Mouse (Mus musculus) urinary bladder, postnatal 25 days (tissue): ENCODE results near the gene Rbl2.

Source experiments
- DNase-seq: peaks from one replicate; pipeline ENCODE4 v3.0.0; 2022; ENCODE audit warnings: low spot score

The Rbl2 gene

DNA sequence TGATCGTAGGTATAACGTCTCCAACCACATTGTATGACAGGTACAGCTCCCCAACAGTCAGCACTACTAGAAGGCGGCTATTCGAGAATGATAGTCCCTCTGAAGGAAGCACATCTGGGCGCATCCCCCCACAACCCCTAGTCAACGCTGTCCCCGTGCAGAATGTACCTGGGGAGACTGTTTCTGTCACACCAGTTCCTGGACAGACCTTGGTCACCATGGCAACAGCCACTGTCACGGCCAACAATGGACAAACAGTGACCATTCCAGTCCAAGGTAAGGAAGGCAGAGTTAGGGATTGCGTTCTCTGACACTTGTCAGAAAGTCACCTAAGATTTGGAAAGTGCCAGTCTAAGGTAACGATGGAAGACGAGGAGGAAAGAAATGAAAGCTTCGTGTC, 36.4 kb downstream of the Rbl2 start:
- DNase-seq = no peak

DNA sequence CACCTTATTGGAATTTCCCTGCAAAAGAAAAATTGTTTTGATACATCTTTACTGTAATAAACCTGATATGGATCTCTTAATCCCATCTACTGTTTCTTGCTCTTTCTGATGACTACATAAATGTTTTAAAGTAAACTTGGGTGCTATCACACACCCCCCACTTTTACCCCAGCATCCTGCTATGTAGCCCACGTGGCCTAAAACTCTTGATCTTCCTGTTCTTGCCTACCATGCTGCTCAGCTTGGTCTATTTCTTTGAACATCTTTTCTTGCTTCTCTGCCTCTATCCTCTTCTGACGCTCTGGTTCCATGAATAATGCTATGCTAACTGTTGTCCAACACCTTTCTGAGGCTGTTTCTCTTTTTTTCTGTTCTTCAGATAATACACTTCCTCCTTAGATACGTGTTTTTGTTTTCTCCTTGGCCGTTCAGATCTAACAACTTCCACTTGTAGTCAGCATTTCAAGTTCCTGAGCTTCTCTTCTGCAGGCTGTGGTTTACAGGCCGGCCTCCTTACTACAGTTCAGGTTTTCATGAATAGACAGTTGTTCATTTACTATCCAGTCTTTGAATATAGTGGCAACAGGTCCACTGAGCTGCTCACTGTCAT, 42.1 kb downstream of the Rbl2 start:
- no peak for DNase-seq

DNA sequence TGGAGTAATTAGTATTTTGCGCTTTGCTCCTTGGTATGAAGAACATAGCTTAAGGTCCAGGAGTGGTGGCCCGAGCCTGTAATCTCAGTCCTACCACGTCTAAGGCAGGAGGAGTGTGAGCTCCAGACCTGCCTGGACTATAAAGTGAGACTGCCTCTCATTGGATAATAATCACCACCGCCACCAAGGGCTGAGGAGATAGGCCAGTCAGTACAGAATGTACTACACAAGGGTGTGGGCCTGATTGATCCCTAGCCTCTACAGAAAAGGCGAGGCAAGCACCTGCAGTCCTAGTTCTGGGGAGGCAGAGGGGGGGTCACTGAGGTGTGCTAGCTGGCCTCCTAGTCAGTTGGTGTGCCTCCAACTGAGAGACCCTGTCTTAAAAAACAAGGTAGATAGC, 44.6 kb downstream of the Rbl2 start:
- DNase-seq = no peak

DNA sequence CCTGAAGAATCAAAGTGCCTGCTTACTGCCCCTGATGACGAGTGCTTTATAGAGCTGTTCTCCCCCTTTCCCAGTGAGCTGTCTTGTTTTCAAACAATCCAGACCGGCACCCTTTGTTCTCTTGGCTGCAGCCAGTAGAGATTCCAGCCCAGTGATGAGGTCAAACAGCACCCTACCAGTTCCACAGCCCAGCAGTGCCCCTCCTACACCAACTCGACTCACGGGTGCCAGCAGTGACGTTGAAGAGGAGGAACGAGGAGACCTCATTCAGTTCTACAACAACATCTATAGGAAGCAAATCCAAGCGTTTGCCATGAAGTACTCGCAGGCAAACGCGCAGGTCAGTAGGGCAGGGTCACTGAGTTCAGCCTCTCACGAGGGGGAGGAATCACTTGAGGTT, 45.1 kb downstream of the Rbl2 start:
- no peak for DNase-seq

DNA sequence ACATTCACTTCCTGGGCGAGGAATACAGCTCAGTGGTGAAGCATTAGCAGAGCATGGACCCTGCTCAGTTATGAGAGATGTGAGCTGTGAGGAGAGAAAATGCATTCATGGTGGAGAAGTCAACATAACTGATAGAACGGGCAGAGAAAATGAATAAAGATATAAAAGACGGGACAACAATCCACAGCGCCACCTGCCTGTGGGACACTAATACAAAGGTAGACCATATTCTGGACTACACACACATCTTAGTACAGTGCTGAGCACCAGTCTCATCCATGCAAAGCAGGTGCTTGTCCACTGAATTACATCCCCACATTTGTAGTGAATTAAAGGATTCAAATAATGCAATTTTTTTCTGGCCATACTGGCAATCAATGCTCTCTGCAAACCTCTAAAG, 47.7 kb downstream of the Rbl2 start:
- no peak for DNase-seq

DNA sequence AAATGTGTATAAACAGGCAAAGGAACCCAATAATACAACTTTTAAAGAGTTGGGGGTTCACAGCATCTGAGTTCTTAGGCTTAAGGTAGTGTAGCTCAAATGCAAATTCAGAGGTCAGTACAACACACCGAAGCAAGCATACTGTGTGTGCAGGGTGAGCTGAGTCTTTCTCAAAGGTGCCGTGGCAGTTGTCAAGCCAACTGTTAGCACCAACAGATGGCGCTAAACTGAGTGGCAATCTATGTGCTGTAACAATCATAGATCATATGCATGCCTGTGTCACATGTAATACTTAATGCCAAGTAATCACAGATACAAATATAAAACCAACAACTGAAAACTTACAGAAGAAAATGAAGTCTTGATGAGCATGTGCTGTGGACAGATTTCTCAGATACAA, 48.3 kb downstream of the Rbl2 start:
- no peak for DNase-seq

DNA sequence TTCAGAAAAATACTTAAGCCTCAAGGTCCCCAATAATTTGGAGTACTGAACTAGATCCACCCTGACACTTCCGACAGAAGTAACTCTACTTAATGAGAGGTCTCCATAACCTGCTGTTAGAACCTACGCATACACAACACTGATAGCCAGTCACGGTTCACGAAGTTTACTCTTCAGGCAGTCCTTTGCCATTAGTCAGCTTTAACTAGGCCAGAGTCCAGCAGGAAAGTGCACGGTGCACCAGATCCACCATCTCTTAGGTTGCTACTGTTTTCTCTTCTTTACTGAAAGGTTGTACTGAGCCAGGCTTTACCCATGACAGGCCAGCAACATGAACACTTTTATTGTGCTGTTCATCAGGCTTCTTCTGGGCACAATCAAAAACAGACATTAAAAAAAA, 54.5 kb downstream of the Rbl2 start:
- no peak for DNase-seq

DNA sequence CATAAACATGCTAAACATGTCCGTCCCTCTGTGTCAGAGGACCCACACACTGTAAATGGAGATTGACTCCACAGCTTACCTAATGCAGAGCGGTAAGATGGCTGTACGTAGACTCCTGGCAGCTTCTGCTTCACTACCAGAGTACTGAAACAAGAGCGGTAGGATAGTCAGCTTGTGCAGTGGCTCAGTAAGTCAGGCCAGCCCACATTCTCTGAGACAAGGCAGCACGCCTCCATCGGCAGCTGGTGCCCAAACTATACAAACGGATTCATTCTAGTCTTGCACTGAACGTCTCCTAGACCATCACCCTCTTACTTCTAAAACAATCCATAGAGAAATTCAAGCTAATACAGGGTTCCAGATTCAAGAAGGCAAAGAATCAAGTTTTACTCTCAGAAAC, 56.9 kb downstream of the Rbl2 start:
- no peak for DNase-seq

DNA sequence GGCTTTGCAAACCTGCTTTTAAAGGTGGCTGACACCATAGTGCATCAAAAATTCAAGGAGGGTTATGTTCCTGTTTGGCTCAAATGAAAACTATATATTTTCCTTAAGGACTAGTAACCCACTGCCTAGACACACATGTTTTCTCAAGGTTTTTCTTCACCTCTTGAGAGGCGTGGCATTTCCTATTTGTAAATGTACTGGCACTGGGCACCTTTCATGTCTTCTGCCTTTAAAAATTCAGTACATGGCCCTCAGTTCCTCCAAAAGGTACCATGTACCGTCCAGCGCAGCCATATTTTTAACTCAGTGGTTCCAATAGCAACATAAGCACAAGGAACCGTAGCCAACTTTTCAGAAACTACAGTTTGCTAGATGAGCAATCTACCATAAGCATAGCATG, 62.9 kb downstream of the Rbl2 start:
- DNase-seq = no peak

DNA sequence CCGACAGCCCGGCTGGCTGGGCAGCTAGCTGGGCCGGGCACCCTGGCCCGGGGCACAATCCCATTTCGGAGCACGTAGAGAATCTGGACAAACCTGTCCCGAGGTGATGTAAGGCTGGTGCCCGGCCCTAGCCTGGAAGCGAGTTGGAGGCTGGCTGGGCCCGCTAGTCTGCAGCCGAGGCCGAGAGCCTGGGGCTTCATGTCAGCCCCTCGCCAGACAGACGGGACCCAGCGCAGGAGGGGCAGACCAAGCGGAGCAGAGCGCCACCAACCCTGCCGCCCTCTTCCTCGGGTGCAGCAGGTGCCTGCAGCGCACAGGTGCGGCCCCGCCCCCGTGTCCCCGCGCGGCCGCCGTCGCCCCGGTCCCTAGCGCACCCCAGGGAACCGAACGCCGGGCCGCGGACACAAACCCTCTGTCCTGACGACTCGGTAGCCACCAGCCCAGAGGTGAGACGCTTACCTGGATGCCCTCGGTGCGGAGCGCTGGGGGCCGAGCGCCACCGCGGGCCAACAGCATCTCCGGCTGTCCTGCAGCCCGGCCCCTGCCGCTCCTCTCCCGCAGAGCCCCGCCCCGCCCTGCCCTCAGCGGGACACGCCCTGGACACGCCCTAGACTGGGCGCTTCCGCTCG, 63.7 kb downstream of the Rbl2 start:
- DNase-seq = peak; percentile 48

DNA sequence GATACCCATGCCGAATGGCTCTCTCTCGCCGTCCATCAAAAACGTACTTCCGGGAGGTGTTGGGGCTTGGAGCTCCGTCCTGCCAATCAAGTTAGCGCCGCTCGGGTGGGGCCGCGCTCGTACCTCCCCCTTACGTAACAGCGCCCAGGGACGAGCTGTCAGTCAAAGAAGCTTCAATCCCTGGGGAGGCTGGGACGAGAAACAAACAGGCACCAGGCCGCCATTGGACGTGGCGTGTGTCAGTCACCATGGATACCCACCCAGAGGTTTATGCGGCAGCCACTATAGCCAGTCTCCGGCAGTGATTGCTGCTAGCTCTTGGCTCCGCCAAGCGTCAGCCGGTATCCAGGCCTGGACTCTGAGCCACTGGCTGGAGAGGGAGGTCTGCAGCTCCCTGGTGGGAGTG, 64.2 kb downstream of the Rbl2 start:
- peak; percentile 95 for DNase-seq

DNA sequence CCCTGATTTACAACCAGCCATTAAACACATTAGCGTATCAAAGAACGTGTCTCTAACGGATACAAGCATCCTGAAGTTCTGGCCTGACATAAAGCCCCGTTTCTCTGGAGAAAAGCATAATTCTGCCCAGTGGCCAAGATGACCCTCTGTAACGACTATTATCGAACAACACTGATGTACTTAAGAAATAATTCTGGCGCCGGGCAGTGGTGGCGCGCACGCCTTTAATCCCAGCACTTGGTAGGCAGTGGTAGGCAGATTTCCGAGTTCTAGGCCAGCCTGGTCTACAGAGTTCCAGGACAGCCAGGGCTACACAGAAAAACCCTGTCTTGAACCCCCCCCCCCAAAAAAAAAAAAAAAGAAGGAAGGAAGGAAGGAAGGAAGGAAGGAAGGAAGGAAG, 64.8 kb downstream of the Rbl2 start:
- DNase-seq = no peak

DNA sequence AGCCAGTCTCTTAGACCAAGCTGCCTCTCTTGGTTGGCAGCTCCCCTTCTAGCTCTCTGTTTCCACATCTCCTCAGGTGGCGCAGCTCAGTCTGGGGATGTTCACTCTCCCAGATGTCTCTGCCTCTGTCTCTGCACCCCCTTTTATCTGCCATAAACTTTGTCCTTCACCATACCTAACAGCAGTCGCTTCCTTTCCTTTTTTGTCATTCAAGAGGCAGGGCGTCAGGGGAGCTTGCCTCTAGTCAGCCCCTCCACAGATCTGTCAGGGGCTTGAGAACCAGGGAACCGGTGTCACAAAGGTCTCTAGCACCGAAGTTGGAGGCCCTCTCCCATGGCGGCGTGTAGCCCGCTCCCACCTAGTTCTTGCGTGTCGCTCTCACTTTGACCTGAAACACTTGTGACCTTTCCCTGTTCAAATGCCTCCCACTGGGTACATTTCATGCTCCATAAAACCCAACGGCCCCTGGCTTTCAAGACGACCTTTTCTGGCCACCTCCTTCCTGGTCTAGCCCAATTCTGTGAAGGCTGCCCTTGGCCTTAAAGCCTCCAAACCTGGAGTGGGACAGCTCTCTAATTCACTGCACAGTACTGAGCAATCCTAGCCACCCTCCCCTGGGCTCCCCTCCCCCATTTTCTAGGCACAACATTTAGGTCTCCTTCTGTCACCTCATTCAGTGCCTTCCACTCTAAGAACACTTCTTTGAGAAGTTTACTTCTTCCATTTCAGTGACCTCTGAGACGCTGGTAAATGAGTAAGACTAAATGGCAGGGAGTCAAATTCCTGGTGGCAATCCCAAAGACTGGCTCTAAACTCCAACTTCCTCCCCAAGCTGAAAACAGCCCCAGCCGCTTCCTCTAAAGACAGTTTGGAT, 65.7 kb downstream of the Rbl2 start:
- DNase-seq = no peak

DNA sequence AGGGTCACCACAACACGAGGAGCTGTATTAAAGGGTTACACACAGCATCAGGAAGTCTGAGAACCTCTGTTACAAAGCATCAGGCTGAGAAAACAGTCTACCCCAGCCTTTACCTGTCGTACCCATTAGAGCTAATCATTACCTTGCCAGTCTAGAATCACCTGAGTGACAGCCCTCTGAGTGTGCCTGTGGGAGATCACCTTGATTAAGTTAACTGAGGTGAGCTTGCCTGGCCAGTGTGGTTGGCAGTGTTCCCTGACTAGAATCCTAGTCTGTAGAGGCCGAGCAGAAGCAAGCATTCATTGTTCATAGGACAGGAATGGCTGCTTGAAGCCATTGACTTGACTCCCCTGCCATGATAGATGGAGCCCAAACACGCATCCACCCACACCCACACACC, 71.0 kb downstream of the Rbl2 start:
- DNase-seq = no peak

DNA sequence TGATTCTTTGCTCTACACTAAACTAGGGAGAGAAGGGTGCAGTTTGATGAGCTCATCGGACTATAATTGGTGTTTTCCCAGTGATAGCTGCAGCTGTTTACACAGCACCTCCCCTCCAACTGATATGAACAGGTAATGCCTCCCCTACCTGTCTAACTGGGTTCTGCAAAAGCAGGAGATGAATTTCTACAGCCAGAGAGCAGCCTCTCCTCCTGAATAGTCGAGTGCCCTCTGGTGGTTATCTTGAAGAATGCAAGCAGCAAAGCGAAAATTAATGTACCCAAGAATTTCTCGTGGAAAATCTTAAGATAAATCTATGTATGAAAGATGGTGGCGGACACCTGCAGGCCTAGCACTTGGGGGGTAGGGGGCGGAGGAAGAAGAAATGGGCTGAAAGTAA, 77.9 kb downstream of the Rbl2 start:
- peak; percentile 36 for DNase-seq

DNA sequence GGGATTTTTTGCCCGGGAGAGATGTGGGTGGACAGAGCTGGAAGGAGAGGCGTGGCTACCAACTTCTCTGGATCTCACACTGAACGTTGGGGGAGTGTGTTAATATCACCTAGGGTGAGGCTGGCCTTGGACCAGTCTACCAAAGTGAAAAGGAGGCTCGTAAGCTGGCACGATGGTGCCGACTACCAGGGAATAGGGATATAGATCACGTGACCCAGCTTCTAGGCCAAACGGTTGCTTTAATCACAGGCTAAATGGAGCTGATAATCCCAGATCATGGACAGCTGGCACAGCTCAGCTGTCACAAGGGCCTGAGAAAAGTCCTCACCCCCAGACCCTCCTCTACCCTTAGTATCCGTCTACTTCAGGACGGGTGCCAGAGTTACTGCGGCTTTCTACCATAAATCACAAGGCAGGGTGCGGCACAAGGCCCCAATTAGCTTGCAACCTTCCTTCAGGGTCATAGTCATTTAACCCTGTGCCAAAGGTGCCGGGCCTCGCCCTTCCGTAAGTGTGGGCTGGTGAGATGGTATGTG, 78.9 kb downstream of the Rbl2 start:
- no peak for DNase-seq

DNA sequence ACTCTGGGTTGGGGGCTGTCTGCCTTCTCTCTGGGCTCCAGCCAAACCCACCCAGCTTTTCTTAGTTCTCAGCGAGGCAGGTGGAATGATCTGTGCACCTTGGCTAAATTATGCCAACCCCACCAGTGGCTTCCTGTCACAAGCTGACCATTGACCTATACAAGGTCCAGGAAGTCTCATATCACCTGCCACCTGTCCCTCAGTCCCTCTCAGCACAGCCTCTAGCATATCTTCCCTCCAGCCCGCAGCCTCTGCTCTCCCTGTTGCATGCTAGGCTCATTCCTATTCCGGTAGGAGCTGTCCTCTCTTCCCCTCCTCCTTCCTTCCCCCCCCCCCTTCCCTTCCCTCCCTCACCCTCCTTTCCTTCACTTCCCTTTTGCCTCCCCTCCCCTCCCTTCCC, 79.4 kb downstream of the Rbl2 start:
- no peak for DNase-seq

DNA sequence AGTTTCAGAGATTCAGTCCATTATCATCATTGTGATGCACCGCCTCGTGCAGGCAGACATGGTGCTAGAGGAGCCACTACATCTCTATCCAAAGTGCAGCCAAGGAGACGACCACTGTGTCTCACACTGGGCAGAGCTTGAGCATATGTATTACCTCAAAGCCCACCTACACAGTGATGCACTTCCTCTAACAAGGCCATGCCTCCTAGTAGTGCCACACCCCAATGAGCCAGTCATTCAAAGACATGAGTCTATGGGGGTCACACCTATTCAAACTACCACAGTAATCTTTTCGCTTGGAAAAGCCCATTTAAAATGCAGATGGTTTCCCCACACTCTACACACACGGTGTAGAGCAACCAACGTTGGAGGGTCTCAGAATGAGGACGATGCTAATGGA, 81.7 kb downstream of the Rbl2 start:
- no peak for DNase-seq

DNA sequence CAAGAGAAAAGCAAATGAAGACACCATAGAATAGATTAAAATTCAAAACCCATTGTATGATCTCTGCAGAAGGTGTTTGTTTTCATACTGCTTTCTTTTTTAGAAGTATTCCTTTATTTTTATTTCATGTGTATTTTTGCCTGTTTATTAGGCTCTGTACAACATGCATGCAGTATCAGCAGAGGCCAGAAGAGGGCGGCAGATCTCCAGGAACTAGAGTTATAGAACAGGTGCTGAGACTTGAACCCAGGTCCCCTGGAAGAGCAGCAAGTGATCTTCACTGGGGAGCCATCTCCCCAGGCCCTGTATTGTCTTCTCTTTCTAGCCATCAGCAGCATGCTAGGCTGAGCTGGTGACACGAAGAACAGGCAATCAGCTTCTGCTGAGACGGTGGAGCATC, 84.0 kb downstream of the Rbl2 start:
- no peak for DNase-seq

DNA sequence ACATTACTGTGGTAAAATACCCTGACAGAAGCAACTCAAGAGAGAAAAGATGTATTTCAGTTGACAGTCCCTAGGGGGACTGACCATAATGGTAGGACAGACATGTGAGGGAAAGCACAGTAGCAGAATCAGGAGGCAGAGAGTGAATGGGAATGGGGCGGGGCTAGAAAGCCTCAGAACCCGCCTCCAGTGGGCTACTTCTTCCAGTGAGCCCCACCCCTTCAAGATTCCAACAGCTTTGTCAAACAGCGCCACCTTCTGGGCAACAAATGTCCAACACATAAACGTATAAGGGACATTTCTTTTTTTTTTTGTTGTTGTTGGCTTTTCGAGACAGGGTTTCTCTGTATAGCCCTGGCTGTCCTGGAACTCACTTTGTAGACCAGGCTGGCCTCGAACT, 84.7 kb downstream of the Rbl2 start:
- DNase-seq = peak; percentile 26

DNA sequence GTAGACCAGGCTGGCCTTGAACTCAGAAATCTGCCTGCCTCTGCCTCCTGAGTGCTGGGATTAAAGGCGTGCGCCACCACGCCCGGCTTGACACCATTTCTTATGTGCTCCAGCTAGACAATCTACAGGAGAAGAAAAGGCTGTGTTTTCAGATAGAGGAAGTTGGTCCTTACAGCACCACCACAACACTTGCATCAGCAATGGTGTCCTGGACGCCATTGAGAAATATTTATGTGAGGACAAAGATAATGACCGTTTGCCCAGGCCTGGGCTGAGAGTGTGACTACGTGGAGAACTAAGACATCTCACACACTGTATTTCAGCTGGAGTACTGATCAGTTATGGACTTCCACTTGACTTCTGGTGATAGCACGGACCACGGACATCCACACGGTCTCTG, 88.8 kb downstream of the Rbl2 start:
- DNase-seq = no peak

DNA sequence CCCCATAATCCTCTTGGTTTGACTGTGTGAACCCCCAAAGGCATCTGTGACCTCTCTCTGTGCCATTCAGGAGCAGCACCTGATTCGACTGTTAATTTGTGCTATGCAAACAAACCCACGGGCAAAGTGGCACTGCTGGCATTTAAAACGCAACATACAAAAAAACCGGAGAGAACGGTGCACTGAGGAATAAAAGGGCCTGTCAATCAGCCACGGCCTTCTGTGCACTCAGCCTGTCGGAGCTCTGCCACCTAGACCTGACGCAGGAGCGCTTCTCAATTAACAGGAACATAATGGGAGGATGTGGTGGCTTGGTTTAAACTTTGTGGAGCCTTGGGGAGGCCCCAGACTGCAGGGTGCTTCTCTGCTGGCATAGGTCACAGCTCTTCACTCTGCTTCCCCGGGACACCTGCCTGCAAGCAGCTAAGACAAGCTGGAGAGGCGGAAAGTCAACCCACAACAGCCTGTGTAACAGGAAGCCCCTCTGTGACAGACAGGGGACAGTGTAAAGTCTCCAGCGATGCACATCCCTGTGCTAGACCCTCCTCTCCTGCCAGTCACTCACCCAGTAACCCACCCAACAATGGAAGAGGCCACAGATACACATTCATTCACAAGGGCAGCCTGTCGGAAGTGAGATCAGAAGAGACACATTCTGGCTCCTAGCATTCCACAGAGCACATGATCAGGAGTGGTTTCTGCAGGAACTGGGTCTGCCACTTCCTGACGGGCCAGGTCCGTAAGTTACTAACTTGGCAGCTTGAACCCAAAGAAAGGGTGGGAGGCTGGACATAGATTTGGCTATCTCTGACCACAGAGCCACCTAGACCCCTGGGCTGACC, 90.3 kb downstream of the Rbl2 start:
- DNase-seq = no peak
